In genomic region chr6:82701296-82701695, GRCm38 (mm10) we compare ENCODE assay signal across 19 mouse cellular contexts.
"Had no signal": no experiment of that assay in that cellular context is flagged by ENCODE, and none has a peak within 500 bp of the region (broad histone marks: within the 10 kb centered on the region; RNA-seq: fewer than 3 reads in every experiment).

No protein-coding gene starts in this region.

- DNase-seq: liver, postnatal 0 days; lung, adult 2 months; lung, postnatal 4 days; midbrain, embryonic 14.5 days; retina, postnatal 1 day; right cerebral cortex, adult 18-20 months; right cerebral cortex, postnatal 25 days; right cerebral cortex, postnatal 4 days; spleen, adult 18-20 months; thymus, adult 18-20 months; thymus, postnatal 14 days; thymus, postnatal 36 days had no signal

- H3K4me1 ChIP-seq: lung, embryonic 15.5 days had no signal

- H3K4me3 ChIP-seq: lung, embryonic 15.5 days; midbrain, embryonic 12.5 days; myocyte; neural tube, embryonic 13.5 days; neural tube, embryonic 15.5 days had no signal

- H3K36me3 ChIP-seq: lung, embryonic 15.5 days; midbrain, embryonic 12.5 days; neural tube, embryonic 13.5 days; neural tube, embryonic 15.5 days had no signal

- H3K4me2 ChIP-seq: lung, embryonic 15.5 days; midbrain, embryonic 12.5 days; neural tube, embryonic 13.5 days; neural tube, embryonic 15.5 days had no signal

- H3K9me3 ChIP-seq: lung, embryonic 15.5 days; midbrain, embryonic 12.5 days; neural tube, embryonic 13.5 days; neural tube, embryonic 15.5 days had no signal

- H3K27ac ChIP-seq: lung, embryonic 15.5 days; neural tube, embryonic 13.5 days; neural tube, embryonic 15.5 days had no signal

- H3K9ac ChIP-seq: liver, postnatal 0 days; lung, embryonic 15.5 days; midbrain, embryonic 12.5 days; neural tube, embryonic 13.5 days; neural tube, embryonic 15.5 days had no signal

- H3K27me3 ChIP-seq: lung, embryonic 15.5 days; neural tube, embryonic 13.5 days; neural tube, embryonic 15.5 days had no signal

- ATAC-seq: liver, postnatal 0 days; lung, postnatal 0 days; midbrain, embryonic 16.5 days had no signal
